Comparison of ENCODE assay signal across 8 mouse cellular contexts in genomic region chr7:97578361-97579066, GRCm38 (mm10). TPM values are rescaled to one million over a fixed set of nuclear protein-coding genes. Genes with fewer than 3 reads are reported as not detected.
DNase-seq lines count a peak whose midpoint lies in the region; ATAC-seq lines count a peak whose summit lies in the region.

No protein-coding gene starts in this region.

- H3K9ac ChIP-seq in embryonic facial prominence, embryonic 11.5 days (replicated peaks; ENCODE audit: low read length) = peak overlapping the region; percentile 69
- H3K9ac ChIP-seq in kidney, embryonic 16.5 days (replicated peaks; ENCODE audit: low read length) = peak overlapping the region; percentile 99

- H3K4me3 ChIP-seq in embryonic facial prominence, embryonic 11.5 days (ENCODE audit: low read depth, low read length) = peak overlapping the region; percentile 100
- peak overlapping the region; percentile 99 for H3K4me3 ChIP-seq in heart, embryonic 10.5 days
- peak overlapping the region; percentile 99 for H3K4me3 ChIP-seq in kidney, embryonic 16.5 days (ENCODE audit: low read length)

- H3K4me2 ChIP-seq in embryonic facial prominence, embryonic 11.5 days (ENCODE audit: low read depth, low read length) = peak overlapping the region; percentile 76
- peak overlapping the region; percentile 88 for H3K4me2 ChIP-seq in kidney, embryonic 16.5 days (replicated peaks; ENCODE audit: low read depth, low read length)

- H3K27ac ChIP-seq in embryonic facial prominence, embryonic 11.5 days (replicated peaks; ENCODE audit: low read depth, low read length) = peak overlapping the region; percentile 52; the same call in 1 of the 2 replicates
- peak overlapping the region; percentile 100 for H3K27ac ChIP-seq in heart, embryonic 10.5 days
- H3K27ac ChIP-seq in kidney, embryonic 16.5 days (ENCODE audit: low read length) = peak overlapping the region; percentile 97

- WGBS in embryonic facial prominence, embryonic 11.5 days = 29% methylated on average over 8 of the region's 8 CpGs
- WGBS in heart, embryonic 10.5 days = 28% methylated on average over 8 of the region's 8 CpGs
- WGBS in kidney, embryonic 16.5 days = 26% methylated on average over 8 of the region's 8 CpGs

- no peaks in the 10 kb centered on the region for H3K27me3 ChIP-seq in embryonic facial prominence, embryonic 11.5 days (ENCODE audit: control insufficient read depth, insufficient read depth, low read length)
- H3K27me3 ChIP-seq in heart, embryonic 10.5 days (ENCODE audit: insufficient read depth, poor library complexity, severe bottlenecking) = no peaks in the 10 kb centered on the region
- no peaks in the 10 kb centered on the region for H3K27me3 ChIP-seq in kidney, embryonic 16.5 days (ENCODE audit: insufficient read depth, low read length)

- H3K36me3 ChIP-seq in embryonic facial prominence, embryonic 11.5 days (replicated peaks; ENCODE audit: control insufficient read depth, insufficient read depth, low read depth, low read length) = no peaks in the 10 kb centered on the region
- H3K36me3 ChIP-seq in heart, embryonic 10.5 days = 0 out of 2 replicates have a peak, but pooled peaks cover 4% of the 10 kb centered on the region
- H3K36me3 ChIP-seq in kidney, embryonic 16.5 days (ENCODE audit: insufficient read depth, low read length) = 0 out of 2 replicates have a peak, but pooled peaks cover 3% of the 10 kb centered on the region

- DNase-seq in spleen, postnatal 10 days (ENCODE audit: low spot score in 2 of 2) = peak; percentile 34 to 46
- DNase-seq in spleen, adult 12 weeks (ENCODE audit: low spot score) = no peak
- peak; percentile 2 for DNase-seq in embryonic facial prominence, embryonic 11.5 days (ENCODE audit: low spot score)
- no peak for DNase-seq in heart, embryonic 10.5 days (ENCODE audit: low spot score)
- peak; percentile 33 for DNase-seq in liver
- DNase-seq in naive thymus-derived CD4-positive, alpha-beta T cell, adult 2 months (ENCODE audit: low read depth) = peak; percentile 51
- peak; percentile 27 to 40 for DNase-seq in thymus, postnatal 10 days (ENCODE audit: low spot score in 2 of 2)

- ATAC-seq in embryonic facial prominence, embryonic 11.5 days (replicated peaks; ENCODE audit: insufficient number of reproducible peaks, low FRiP score, low TSS enrichment, low read depth) = no peak
- ATAC-seq in kidney, embryonic 16.5 days (ENCODE audit: low FRiP score, low TSS enrichment) = 0 out of 2 replicates have a peak, but pooled peaks have one; percentile 4

- H3K4me1 ChIP-seq in embryonic facial prominence, embryonic 11.5 days (ENCODE audit: control insufficient read depth, insufficient read depth, low read length) = no peaks in the 10 kb centered on the region
- H3K4me1 ChIP-seq in heart, embryonic 10.5 days = peaks cover 10% of the 10 kb centered on the region; the same call in 1 of the 2 replicates
- H3K4me1 ChIP-seq in kidney, embryonic 16.5 days (ENCODE audit: insufficient read depth, low read length) = peaks cover 10% of the 10 kb centered on the region

- H3K9me3 ChIP-seq in embryonic facial prominence, embryonic 11.5 days (replicated peaks; ENCODE audit: control insufficient read depth, low read length) = no peaks in the 10 kb centered on the region
- H3K9me3 ChIP-seq in heart, embryonic 10.5 days = no peaks in the 10 kb centered on the region
- peaks cover 3% of the 10 kb centered on the region for H3K9me3 ChIP-seq in kidney, embryonic 16.5 days (ENCODE audit: low read length)

RNA-seq across cellular contexts. Expression of gene Aamdc, which starts 0.8 kb away (rescaled TPM):
- polyA plus RNA-seq in embryonic facial prominence, embryonic 11.5 days (2014; fragmentation: Nextera tagmentation; extraction: Ambion mirVana) = 37.2 and 43.5 TPM in 2 replicates
- 30.6 and 32.9 TPM in 2 replicates for polyA plus RNA-seq in heart, embryonic 10.5 days (2016; fragmentation: Nextera tagmentation; extraction: Ambion mirVana)
- 57.5 and 58.5 TPM in 2 replicates for polyA plus RNA-seq in kidney, embryonic 16.5 days (2015; fragmentation: Nextera tagmentation; extraction: Ambion mirVana)

RNA-seq across cellular contexts. Expression of gene Rsf1, which starts 1.2 kb away (rescaled TPM):
- 26.0 and 26.8 TPM in 2 replicates for polyA plus RNA-seq in embryonic facial prominence, embryonic 11.5 days (2014; fragmentation: Nextera tagmentation; extraction: Ambion mirVana)
- 15.8 and 17.7 TPM in 2 replicates for polyA plus RNA-seq in heart, embryonic 10.5 days (2016; fragmentation: Nextera tagmentation; extraction: Ambion mirVana)
- polyA plus RNA-seq in kidney, embryonic 16.5 days (2015; fragmentation: Nextera tagmentation; extraction: Ambion mirVana) = 18.8 and 20.9 TPM in 2 replicates

Comparison
In these comparisons a context has a peak if more than half of its experiments do, and no peak if none do; other contexts are left out.
1. DNase-seq: peak in spleen, postnatal 10 days (2 of 2), embryonic facial prominence, embryonic 11.5 days (single experiment), liver (single experiment), naive thymus-derived CD4-positive, alpha-beta T cell, adult 2 months (single experiment) and thymus, postnatal 10 days (2 of 2); none in spleen, adult 12 weeks (single experiment) and heart, embryonic 10.5 days (single experiment).
2. Peak in every context shown above with its lines, with median percentiles within 50 percentile points of each other: H3K27ac ChIP-seq and H3K4me3 ChIP-seq.